Mouse (Mus musculus): ENCODE results near the gene Lsm12. TPM values are rescaled to one million over a fixed set of nuclear protein-coding genes. Genes with fewer than 3 reads are reported as not detected.

Lsm12 gene
- polyA plus RNA-seq, 2 experiments = 15.4 to 51.4 TPM

DNA sequence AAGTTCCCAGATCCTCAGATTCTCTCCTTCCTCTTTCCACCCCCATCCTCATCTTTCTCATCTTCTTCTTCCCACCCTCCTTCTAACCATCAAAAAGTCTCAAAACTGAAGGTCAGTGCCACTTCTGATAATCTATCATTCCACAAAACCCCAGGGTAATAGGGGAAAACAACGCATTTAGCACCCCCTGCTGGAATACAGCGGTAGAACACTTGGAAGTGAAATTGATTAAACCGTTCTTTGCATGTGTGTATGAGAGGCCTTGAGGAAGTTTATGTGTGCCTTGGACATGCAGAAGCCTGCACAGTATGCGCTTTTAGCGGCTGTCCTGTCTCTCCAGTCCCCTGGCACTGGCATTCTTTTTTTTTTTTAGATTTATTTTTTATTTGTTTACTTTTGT is 44.6 kb downstream of the Lsm12 start:
- DNase-seq (ENCODE audit: low read depth in 3 of 3, low spot score in 3 of 3) (peak in 1 of 3 experiments; percentile 62), ATAC-seq (ENCODE audit: insufficient read depth) (no peak)
- Histone ChIP-seq H3K36me3 (replicated peaks; ENCODE audit: control insufficient read depth, insufficient read depth, low read depth) (no peaks in the 10 kb centered on the region), H3K4me1 (replicated peaks; ENCODE audit: control insufficient read depth in 2 of 2, insufficient read depth in 2 of 2, low read length in 1 of 2) (no peaks in the 10 kb centered on the region; a peak in 1 of 4 replicates), H3K27ac (no peak overlapping the region), H3K27me3 (ENCODE audit: control insufficient read depth, insufficient read depth, low read length) (peaks cover 12% of the 10 kb centered on the region), H3K9ac (replicated peaks) (no peak overlapping the region), H3K4me3 (ENCODE audit: insufficient read depth in 1 of 2, low read depth in 2 of 2, low read length in 2 of 2) (no peak overlapping the region), H3K9me3 (ENCODE audit: control insufficient read depth, low read length) (no peaks in the 10 kb centered on the region), H3K4me2 (ENCODE audit: low read depth) (no peak overlapping the region)
- 2% methylated on average over 5 of the region's 5 CpGs for WGBS (ENCODE audit: insufficient replicate concordance)
- TF ChIP-seq EP300 (IDR thresholded peaks at IDR 0.05; ENCODE audit: low read depth) = no peak
- peak; percentile 86 for TF ChIP-seq CTCF (IDR thresholded peaks at IDR 0.05; ENCODE audit: low read depth)

DNA sequence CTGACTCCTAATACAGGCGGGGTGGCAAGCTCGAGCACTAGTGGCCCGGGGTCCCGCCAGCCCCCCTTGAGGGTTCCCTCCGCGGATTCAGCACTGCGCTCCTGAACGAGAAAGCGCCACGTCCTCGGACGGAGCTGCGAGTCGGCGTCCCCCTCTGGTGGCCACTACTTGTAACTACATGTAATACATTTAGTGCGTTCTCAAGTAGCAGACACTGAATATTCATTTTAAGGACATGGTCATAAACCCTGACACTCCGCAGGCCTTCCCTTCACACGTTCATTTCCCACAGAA is 46.7 kb downstream of the Lsm12 start:
- Histone ChIP-seq H3K9me3 (ENCODE audit: control insufficient read depth, low read length) (no peaks in the 10 kb centered on the region), H3K27me3 (ENCODE audit: control insufficient read depth, insufficient read depth, low read length) (peaks cover under 1% of the 10 kb centered on the region; the same call in 1 of the 2 replicates), H3K36me3 (replicated peaks; ENCODE audit: control insufficient read depth, insufficient read depth, low read depth) (no peaks in the 10 kb centered on the region), H3K9ac (replicated peaks) (no peak overlapping the region), H3K27ac (no peak overlapping the region), H3K4me3 (ENCODE audit: insufficient read depth in 1 of 2, low read depth in 2 of 2, low read length in 2 of 2) (no peak overlapping the region), H3K4me2 (ENCODE audit: low read depth) (peak overlapping the region; percentile 28), H3K4me1 (replicated peaks; ENCODE audit: control insufficient read depth in 2 of 2, insufficient read depth in 2 of 2, low read length in 1 of 2) (no peaks in the 10 kb centered on the region)
- ATAC-seq (ENCODE audit: insufficient read depth) (no peak), DNase-seq (ENCODE audit: low read depth in 3 of 3, low spot score in 3 of 3) (no peak)
- TF ChIP-seq CTCF (IDR thresholded peaks at IDR 0.05; ENCODE audit: low read depth) (peak; percentile 96), EP300 (IDR thresholded peaks at IDR 0.05; ENCODE audit: low read depth) (no peak)
- WGBS (ENCODE audit: insufficient replicate concordance) = under 1% methylated on average over 18 of the region's 18 CpGs

DNA sequence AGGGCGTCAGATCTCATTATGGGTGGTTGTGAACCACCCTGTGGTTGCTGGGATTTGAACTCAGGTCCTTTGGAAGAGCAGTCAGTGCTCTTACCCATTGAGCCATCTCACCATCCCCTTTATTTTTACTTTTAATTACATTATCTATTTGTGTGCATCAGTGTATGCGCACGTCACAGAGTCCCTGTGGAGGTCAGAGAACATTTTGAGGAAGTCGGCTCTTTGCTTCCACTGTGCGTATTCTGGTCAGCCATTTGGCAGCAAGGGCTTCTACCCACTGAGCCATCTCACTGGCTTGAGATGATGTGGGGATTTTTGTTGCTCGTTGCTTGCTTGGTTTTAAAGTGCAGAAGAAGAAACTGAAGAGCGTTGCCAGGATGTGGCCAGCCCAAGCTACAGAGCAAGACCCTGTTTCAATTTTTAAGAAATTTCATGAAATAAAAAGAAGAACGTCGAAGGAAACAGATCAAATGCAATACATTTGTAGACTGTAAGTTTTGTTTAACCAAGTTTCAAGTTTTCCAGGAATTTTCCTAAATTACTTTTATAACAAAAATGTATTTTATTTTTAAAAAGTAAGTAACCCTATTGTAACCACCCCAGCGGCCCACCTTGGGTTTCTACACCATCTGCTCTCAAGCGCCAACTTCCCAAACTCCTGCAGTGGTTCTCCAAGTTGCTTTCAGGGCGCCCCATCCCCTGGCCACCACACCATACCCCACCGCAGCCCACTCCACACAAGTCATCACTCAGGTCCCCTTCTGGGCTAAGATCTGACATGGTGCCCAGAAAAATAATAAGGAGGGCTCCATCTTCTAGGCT is 47.3 kb downstream of the Lsm12 start:
- H3K4me3 ChIP-seq (ENCODE audit: insufficient read depth in 1 of 2, low read depth in 2 of 2, low read length in 2 of 2) = no peak overlapping the region
- no peaks in the 10 kb centered on the region for H3K36me3 ChIP-seq (replicated peaks; ENCODE audit: control insufficient read depth, insufficient read depth, low read depth)
- no peak overlapping the region for H3K9ac ChIP-seq (replicated peaks)
- TF ChIP-seq CTCF (IDR thresholded peaks at IDR 0.05; ENCODE audit: low read depth) (no peak; the same call in 1 of the 2 replicates), EP300 (IDR thresholded peaks at IDR 0.05; ENCODE audit: low read depth) (no peak)
- no peaks in the 10 kb centered on the region; the same call in 1 of the 2 replicates for H3K27me3 ChIP-seq (ENCODE audit: control insufficient read depth, insufficient read depth, low read length)
- H3K27ac ChIP-seq = no peak overlapping the region
- H3K9me3 ChIP-seq (ENCODE audit: control insufficient read depth, low read length) = no peaks in the 10 kb centered on the region
- no peaks in the 10 kb centered on the region for H3K4me1 ChIP-seq (replicated peaks; ENCODE audit: control insufficient read depth in 2 of 2, insufficient read depth in 2 of 2, low read length in 1 of 2)
- 23% methylated on average over 13 of the region's 13 CpGs for WGBS (ENCODE audit: insufficient replicate concordance)
- DNase-seq (ENCODE audit: low read depth in 3 of 3, low spot score in 3 of 3) = no peak
- peak overlapping the region; percentile 28 for H3K4me2 ChIP-seq (ENCODE audit: low read depth)
- no peak for ATAC-seq (ENCODE audit: insufficient read depth)

DNA sequence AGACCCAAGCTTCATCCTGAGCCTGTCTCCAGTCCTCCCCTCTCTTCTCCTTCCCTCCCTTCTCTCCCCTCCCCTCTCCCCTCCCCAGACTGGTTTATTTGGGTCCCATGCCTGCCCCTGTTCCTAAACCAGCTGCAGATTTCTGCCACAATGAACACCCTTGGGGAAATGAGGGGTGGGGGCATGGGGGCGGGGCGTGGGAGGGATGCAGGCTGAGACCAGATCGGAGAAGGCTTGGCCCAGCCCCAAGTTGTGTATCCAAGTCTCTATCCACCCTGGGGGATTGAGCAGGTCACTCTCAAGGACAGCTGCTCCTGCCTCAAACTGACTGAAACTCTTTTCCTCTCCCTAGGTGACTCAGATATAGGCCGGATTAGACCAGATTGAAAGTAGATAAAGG is 50.6 kb downstream of the Lsm12 start:
- WGBS (ENCODE audit: insufficient replicate concordance) = 21% methylated on average over 4 of the region's 4 CpGs
- Histone ChIP-seq H3K4me3 (ENCODE audit: insufficient read depth in 1 of 2, low read depth in 2 of 2, low read length in 2 of 2) (no peak overlapping the region), H3K4me1 (replicated peaks; ENCODE audit: control insufficient read depth in 2 of 2, insufficient read depth in 2 of 2, low read length in 1 of 2) (peaks cover 12% of the 10 kb centered on the region in 2 experiments), H3K27me3 (ENCODE audit: control insufficient read depth, insufficient read depth, low read length) (no peaks in the 10 kb centered on the region; the same call in 1 of the 2 replicates), H3K27ac (no peak overlapping the region), H3K4me2 (ENCODE audit: low read depth) (no peak overlapping the region), H3K9me3 (ENCODE audit: control insufficient read depth, low read length) (no peaks in the 10 kb centered on the region), H3K36me3 (replicated peaks; ENCODE audit: control insufficient read depth, insufficient read depth, low read depth) (no peaks in the 10 kb centered on the region), H3K9ac (replicated peaks) (no peak overlapping the region)
- TF ChIP-seq EP300 (IDR thresholded peaks at IDR 0.05; ENCODE audit: low read depth) (no peak), CTCF (IDR thresholded peaks at IDR 0.05; ENCODE audit: low read depth) (no peak)
- ATAC-seq (ENCODE audit: insufficient read depth) = no peak
- no peak for DNase-seq (ENCODE audit: low read depth in 3 of 3, low spot score in 3 of 3)

DNA sequence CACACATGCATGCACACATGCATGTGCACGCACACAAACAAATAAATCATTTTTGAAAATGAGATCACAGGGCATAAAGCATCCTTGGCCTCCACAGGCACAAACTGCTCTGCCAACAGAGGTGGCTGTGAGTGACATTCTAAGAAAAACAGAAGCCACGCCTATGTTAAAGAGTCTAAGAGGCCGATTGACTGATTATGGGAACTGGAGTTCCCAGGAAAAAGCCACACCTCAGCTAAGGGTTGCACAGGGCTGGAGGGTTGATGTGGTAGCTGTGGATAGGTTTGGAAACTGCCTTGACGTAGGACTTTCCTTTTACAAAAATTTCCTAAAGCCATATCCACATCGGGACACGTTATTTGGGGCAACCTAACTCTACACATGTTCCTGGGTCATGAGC is 67.7 kb downstream of the Lsm12 start:
- H3K9me3 ChIP-seq (ENCODE audit: control insufficient read depth, low read length) = no peaks in the 10 kb centered on the region; the same call in none of the 2 replicates
- H3K9ac ChIP-seq (replicated peaks) = no peak overlapping the region
- DNase-seq (ENCODE audit: low read depth in 3 of 3, low spot score in 3 of 3) (peak in 1 of 3 experiments; percentile 67), ATAC-seq (ENCODE audit: insufficient read depth) (peak; percentile 74)
- H3K4me3 ChIP-seq (ENCODE audit: insufficient read depth in 1 of 2, low read depth in 2 of 2, low read length in 2 of 2) = no peak overlapping the region
- TF ChIP-seq EP300 (IDR thresholded peaks at IDR 0.05; ENCODE audit: low read depth) (no peak), CTCF (IDR thresholded peaks at IDR 0.05; ENCODE audit: low read depth) (no peak)
- H3K4me1 ChIP-seq (replicated peaks; ENCODE audit: control insufficient read depth in 2 of 2, insufficient read depth in 2 of 2, low read length in 1 of 2) = peaks cover 14 to 24% of the 10 kb centered on the region in 2 experiments
- peak overlapping the region; percentile 34 for H3K4me2 ChIP-seq (ENCODE audit: low read depth)
- H3K36me3 ChIP-seq (replicated peaks; ENCODE audit: control insufficient read depth, insufficient read depth, low read depth) = no peaks in the 10 kb centered on the region
- peaks cover 5% of the 10 kb centered on the region for H3K27me3 ChIP-seq (ENCODE audit: control insufficient read depth, insufficient read depth, low read length)
- H3K27ac ChIP-seq = peak overlapping the region; percentile 41
- WGBS (ENCODE audit: insufficient replicate concordance) = 44% methylated on average over 6 of the region's 6 CpGs

Data from liver, embryonic 14.5 days (tissue).